Mouse (Mus musculus) heart, postnatal 0 days (tissue): ENCODE measurements around the gene Tspan18. TPM values are rescaled to one million over a fixed set of nuclear protein-coding genes. Genes with fewer than 3 reads are reported as not detected.

Experiments used
- ATAC-seq: fragments of 200-750 bp; cut with Nextera tagmentation; 2 replicates; pipeline ENCODE4 v1.8.0; 2017; ENCODE audit warnings: low read depth, moderate number of reproducible peaks, moderate library complexity; ENCODE audit not compliant: insufficient read depth
- DNase-seq: peaks from one replicate; pipeline ENCODE4 v3.0.0-alpha.2; 2016; ENCODE audit warnings: low spot score
- H3K27ac ChIP-seq: fragments of 300-500 bp; sonication (generic); 2 replicates; pipeline ENCODE4 v1.5.1; 2014; ENCODE audit warnings: low read depth, mild to moderate bottlenecking
- H3K27me3 ChIP-seq: fragments of 300-500 bp; sonication (generic); 2 replicates; pipeline ENCODE4 v1.6.1; 2014; ENCODE audit warnings: low read length, mixed read lengths; ENCODE audit not compliant: control insufficient read depth, insufficient read depth
- H3K36me3 ChIP-seq: fragments of 300-500 bp; sonication (generic); replicated peaks from 2 replicates; pipeline ENCODE4 v1.6.1; 2014; ENCODE audit warnings: low read length, mixed read lengths; ENCODE audit not compliant: control insufficient read depth, insufficient read depth
- H3K4me1 ChIP-seq: fragments of 300-500 bp; sonication (generic); 2 replicates; pipeline ENCODE4 v1.6.1; 2014; ENCODE audit warnings: antibody characterized with exemption; ENCODE audit not compliant: control insufficient read depth, insufficient read depth
- H3K4me2 ChIP-seq: fragments of 300-500 bp; sonication (generic); 2 replicates; pipeline ENCODE4 v1.6.1; 2014; ENCODE audit warnings: low read depth, mild to moderate bottlenecking, low read length, moderate library complexity
- H3K4me3 ChIP-seq: fragments of 300-500 bp; sonication (generic); 2 replicates; pipeline ENCODE4 v1.5.1; 2014; ENCODE audit warnings: low read depth, low read length
- H3K9ac ChIP-seq: fragments of 300-500 bp; sonication (generic); replicated peaks from 2 replicates; pipeline ENCODE4 v1.6.1; 2014; ENCODE audit warnings: low read depth, low read length, mixed read lengths
- H3K9me3 ChIP-seq: fragments of 300-500 bp; sonication (generic); replicated peaks from 2 replicates; pipeline ENCODE4 v1.6.1; 2016; ENCODE audit warnings: low read length; ENCODE audit not compliant: control insufficient read depth
- CTCF ChIP-seq: IDR thresholded peaks from 2 replicates; pipeline ENCODE4 v1.5.1; 2016; ENCODE audit warnings: antibody characterized with exemption, control low read depth, low read depth
- EP300 ChIP-seq: IDR thresholded peaks from 2 replicates; pipeline ENCODE4 v1.6.1; 2016; ENCODE audit warnings: antibody characterized with exemption, low read depth
- WGBS: fragments of 180-500 bp; shearing (Covaris S2); extraction: QIAGEN DNeasy Blood & Tissue Kit; methylation state at CpG from one replicate; pipeline ENCODE4 v1.1.7; 2014; 5-methylcytosine and 5-hydroxymethylcytosine counted together
- polyA plus RNA-seq: library from polyadenylated mRNA; unstranded; fragments of >200 nt; fragmentation: Nextera tagmentation; extraction: Ambion mirVana; gene quantifications from 2 replicates; pipeline ENCODE4 v1.2.1, GENCODE M21; 2015
- total RNA-seq: library from RNA; depleted of rRNA; stranded (reverse); fragments of >200 nt; gene quantifications from 2 replicates; pipeline ENCODE4 v1.2.3, GENCODE M21; 2014; ENCODE audit warnings: low replicate concordance; rRNA removed

The Tspan18 gene
- total and polyA plus RNA-seq, 2 experiments from 2014 or later = 39.8 to 64.4 TPM

GRCm38 (mm10) chr2:93152191-93152601, 182.1 kb downstream of the Tspan18 start:
- H3K36me3 ChIP-seq = no peaks in the 10 kb centered on the region
- H3K9me3 ChIP-seq = no peaks in the 10 kb centered on the region
- DNase-seq = no peak
- no peak overlapping the region for H3K4me2 ChIP-seq
- H3K4me3 ChIP-seq = no peak overlapping the region
- H3K27ac ChIP-seq = no peak overlapping the region
- peaks cover 7% of the 10 kb centered on the region; the same call in 1 of the 2 replicates for H3K4me1 ChIP-seq
- H3K9ac ChIP-seq = no peak overlapping the region
- H3K27me3 ChIP-seq = 0 out of 2 replicates have a peak, but pooled peaks cover 3% of the 10 kb centered on the region
- no peak for TF ChIP-seq CTCF
- no peak for TF ChIP-seq EP300
- WGBS = 49% methylated on average over 6 of the region's 6 CpGs
- no peak for ATAC-seq

Other genes starting within 250 kb of the Tspan18 start
- 74.3 and 77.2 TPM in 2 replicates for gene Trp53i11, start 147.0 kb downstream of the Tspan18 start, total RNA-seq
- gene Trp53i11, start 147.0 kb downstream of the Tspan18 start, polyA plus RNA-seq = 15.1 and 17.4 TPM in 2 replicates
- gene Cd82, start 128.6 kb upstream of the Tspan18 start, total RNA-seq = 14.8 and 15.0 TPM in 2 replicates
- 15.4 and 17.1 TPM in 2 replicates for gene Cd82, start 128.6 kb upstream of the Tspan18 start, polyA plus RNA-seq
- gene Gm10803, start 226.1 kb upstream of the Tspan18 start, total RNA-seq = not detected in 2 replicates
- not detected in 2 replicates for gene Gm10803, start 226.1 kb upstream of the Tspan18 start, polyA plus RNA-seq